Mouse (Mus musculus) urinary bladder, postnatal 25 days (tissue): ENCODE data around the gene Nfkbia.

Experiments used
- DNase-seq: peaks from one replicate; pipeline ENCODE4 v3.0.0; 2022; ENCODE audit warnings: low spot score

Gene Nfkbia

GRCm38 (mm10) chr12:55442245-55442644 lies 50.2 kb downstream of the Nfkbia start:
- DNase-seq = no peak

- DNase-seq = no peak
Measured at GRCm38 (mm10) chr12:55440416-55440815, 52.0 kb downstream of the Nfkbia start.
